Mouse (Mus musculus) heart, postnatal 36 days (tissue): ENCODE measurements at regions not wholly inside any gene's neighbourhood (a gene's known extent, or its start where the extent isn't known, plus 50 kb on each side); places are given as distances from the start of the nearest gene placed in this dataset.
A peak's percentile ranks its signal among the peaks of the same experiment; 100 is the strongest.

Source experiments
- DNase-seq, 2 experiments: peaks; one replicate each; pipeline ENCODE4 v3.0.0; 2021 to 2022
- intact Hi-C: fragments of 180-260 bp; cut with DNase I; formaldehyde crosslinking; loops from one replicate; pipeline ENCODE4 v1.15.1; 2025

- intact Hi-C loops, result no loop called here
- peak; percentile 26 to 28 for DNase-seq
Observed at GRCm38 (mm10) chr4:135032461-135032860, 88.0 kb upstream of the Runx3 start.

DNA sequence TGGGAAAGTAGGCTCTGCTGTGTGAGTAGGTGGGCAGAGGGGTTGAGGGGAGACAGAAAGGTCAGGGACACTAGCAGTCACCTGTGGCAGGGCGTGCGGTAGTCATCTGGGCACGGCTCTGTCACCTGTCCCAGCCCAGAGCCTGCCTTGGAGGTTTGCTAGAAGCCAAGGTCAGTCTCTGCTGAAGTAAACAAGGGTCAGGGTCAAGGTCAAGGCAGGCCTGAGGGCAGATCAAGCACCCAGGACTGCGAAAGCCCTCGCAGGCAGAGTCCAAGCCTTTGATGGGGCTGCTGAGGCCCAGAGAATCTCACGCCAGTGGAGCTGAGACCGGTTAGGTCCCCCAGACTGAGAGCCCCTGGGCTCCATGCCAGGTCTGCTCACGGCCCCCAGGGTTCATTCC lies 87.2 kb upstream of the Runx3 start:
- intact Hi-C loops, result no loop called here
- DNase-seq, result no peak

GRCm38 (mm10) chr4:135034406-135034805 lies 86.0 kb upstream of the Runx3 start:
- peak; percentile 34 to 57 for DNase-seq
- intact Hi-C loops, result loop anchor here (1.0 kb wide), 1 partner anchor 88 kb away; no protein-coding TSS in a partner anchor

- intact Hi-C loops, result loop anchor here (5.0 kb wide), 1 partner anchor 69 kb away; no protein-coding TSS in a partner anchor
- DNase-seq, result no peak
Observed at GRCm38 (mm10) chr4:135036764-135037163, 83.7 kb upstream of the Runx3 start.

DNA sequence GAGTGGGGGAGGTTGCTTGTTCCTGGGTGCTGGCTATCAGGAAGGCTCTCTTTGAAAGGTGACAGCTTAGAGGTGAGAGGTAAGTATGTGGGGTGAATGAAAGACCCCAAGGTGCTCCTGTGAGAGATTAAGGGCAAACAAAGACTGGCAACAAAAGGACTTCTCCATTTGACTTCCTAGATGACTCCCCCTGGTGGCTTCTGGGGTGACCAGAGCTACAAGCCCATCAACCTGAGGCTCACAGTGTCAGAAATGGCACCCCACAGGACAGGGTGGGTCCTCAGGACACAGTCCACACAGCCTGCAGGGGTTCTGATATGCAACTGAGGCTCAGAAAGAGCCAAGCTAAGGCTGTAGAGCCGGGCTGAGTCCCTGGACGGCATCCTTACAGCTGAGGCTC lies 81.2 kb upstream of the Runx3 start:
- DNase-seq, result no peak
- intact Hi-C loops, result loop anchor here (5.0 kb wide), 1 partner anchor 72 kb away; no protein-coding TSS in a partner anchor

DNA sequence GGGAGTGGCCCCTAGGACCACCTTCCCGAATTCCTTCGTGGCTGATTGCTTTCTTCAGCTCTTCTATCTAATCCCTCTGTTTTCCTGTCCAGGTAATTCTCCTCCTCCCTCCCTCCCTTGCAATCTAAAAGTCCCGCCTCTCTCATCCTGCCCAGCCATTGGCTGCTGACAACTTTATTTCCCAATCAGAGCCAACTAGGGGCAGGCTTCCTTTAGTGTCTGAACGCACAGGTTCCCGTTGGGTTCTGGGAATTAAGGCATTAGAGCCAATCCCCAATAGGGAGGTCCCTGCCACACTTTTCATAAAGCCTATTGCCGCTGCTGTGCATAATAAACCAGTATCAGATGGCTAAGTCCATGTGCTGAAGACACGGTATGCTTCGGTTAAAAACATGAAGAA lies 78.5 kb upstream of the Runx3 start:
- intact Hi-C loops, result no loop called here

DNA sequence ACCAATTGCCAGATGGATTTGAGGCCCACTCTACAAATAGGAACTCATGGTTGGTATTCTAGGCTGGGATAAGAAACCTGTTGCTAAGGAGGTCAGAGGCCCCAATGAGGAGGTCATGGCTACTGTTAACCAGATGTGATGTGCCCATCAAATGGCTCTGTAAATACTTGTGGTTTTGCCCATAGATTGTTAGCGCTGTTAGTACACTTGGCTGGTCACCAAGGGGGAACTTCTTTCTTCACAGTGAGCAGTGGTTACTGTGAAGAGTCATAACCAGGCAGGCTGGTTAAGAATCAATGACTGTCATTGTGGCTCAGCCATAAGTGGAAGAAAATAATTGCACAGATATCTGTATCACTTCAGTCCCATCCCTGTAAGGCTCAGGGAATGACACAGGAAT lies 78.0 kb upstream of the Runx3 start:
- no peak for DNase-seq
- intact Hi-C loops, result no loop called here

More for the DNA sequence above, 78.5 kb upstream of the Runx3 start:
- DNase-seq, result no peak

DNA sequence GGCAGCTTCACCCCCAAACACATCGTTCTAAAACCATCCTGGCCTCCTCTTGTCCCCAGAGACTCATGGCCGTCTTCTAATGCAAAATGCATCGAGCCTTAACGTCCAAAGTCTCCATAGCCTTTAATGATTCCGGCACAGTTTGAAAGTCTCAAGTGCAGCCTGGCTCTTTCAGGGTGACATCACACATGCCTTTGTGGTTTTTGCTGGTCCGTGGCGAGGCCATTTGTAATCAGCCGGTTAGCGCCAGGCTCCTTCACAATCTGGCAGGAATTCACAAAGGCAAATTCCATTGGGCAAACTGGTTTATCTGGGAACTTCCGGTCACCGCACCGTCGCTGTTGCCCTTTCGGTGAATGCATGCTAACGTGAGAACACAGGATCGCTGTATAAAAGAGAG lies 75.4 kb upstream of the Runx3 start:
- no peak for DNase-seq

DNA sequence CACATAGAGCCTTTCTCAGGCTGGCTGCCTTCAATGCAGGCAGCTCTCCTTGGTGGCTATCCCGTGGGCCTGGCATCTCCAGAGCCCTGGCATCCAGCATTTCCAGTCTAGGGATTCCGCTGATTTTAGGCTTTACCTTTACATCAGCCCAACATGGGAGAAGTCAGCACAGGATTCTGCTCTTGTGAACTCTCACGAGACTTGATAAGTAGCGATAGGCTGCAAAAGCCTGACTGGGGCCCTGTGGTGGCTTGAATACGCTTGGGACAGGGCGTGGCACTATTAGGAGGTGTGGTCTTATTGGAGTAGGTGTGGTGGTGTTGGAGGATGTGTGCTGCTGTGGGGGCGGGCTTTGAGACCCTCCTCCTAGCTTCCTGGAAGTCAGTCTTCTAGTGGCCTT lies 73.8 kb upstream of the Runx3 start:
- no peak for DNase-seq
- intact Hi-C loops, result no loop called here

More for the DNA sequence above, 75.4 kb upstream of the Runx3 start:
- intact Hi-C loops, result no loop called here

DNA sequence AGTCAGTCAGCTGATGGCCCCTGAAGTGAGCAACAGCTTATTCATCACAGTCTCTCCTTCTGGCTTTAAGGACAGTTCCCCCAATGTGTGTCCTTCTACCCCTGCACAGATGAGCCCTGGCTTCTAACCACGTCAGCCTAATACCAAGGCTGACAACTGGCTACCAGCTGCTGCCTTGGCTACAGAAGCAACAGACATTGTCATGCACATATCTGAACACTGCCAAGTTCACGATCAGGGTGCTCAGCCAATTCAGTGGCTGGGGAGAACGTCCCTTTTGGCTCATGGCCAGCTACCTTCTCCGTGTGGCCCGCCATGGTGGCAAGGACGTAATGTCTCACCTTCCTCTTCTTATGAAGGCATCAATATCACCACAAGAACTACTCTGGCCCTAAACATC lies 73.2 kb upstream of the Runx3 start:
- intact Hi-C loops, result no loop called here
- peak in 1 of 2 experiments; percentile 19 for DNase-seq

- intact Hi-C loops, result no loop called here
Observed at GRCm38 (mm10) chr4:135047771-135048170, 72.7 kb upstream of the Runx3 start.

DNA sequence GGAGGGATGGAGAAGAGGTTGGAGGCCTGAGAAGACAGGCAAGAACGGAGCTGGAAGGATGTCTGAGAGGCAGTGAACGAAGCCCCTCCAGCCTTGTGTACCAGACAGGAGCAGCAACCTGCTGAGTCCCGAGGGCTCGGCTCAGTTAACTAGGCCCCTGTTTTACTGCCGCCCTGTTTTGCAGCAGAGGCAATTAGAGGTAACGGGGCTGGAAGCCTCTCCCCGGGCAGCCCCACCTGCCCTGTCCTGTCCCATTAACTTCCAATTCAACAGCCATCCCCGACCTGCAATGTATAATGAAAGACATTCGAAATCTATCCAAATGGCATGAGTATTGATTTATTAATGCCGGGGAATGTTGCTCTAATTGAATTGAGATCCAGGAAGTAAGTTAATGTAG lies 70.5 kb upstream of the Runx3 start:
- intact Hi-C loops, result no loop called here

More at GRCm38 (mm10) chr4:135047771-135048170, 72.7 kb upstream of the Runx3 start:
- peak in 1 of 2 experiments; percentile 18 for DNase-seq

GRCm38 (mm10) chr4:135051466-135051865 lies 69.0 kb upstream of the Runx3 start:
- no peak for DNase-seq
- intact Hi-C loops, result no loop called here

More for the DNA sequence above, 70.5 kb upstream of the Runx3 start:
- DNase-seq, result no peak

- no peak for DNase-seq
- intact Hi-C loops, result no loop called here
Observed at GRCm38 (mm10) chr4:135053585-135053984, 66.9 kb upstream of the Runx3 start.

DNA sequence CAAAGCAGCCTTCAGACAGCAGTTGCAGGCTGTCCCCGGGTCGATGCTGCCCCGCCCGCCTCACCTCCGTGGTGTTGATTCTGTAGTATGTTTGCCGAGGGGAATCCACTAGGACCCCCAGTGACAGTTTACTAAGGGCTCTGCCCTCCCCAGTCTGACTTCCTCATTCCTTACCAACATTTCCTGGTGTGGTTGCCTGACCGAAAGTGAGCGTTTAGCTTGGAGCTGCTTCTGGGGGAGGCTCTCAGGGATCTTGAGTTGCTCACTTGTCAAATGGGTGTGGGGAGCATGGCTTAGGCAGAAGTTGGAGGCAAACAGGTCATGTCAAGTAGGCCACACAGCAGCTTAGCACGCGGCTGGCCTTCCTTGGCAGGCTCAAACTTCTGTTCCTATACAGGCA lies 66.1 kb upstream of the Runx3 start:
- intact Hi-C loops, result no loop called here
- DNase-seq, result no peak

- intact Hi-C loops, result no loop called here
- no peak for DNase-seq
Observed at GRCm38 (mm10) chr4:135056371-135056770, 64.1 kb upstream of the Runx3 start.

DNA sequence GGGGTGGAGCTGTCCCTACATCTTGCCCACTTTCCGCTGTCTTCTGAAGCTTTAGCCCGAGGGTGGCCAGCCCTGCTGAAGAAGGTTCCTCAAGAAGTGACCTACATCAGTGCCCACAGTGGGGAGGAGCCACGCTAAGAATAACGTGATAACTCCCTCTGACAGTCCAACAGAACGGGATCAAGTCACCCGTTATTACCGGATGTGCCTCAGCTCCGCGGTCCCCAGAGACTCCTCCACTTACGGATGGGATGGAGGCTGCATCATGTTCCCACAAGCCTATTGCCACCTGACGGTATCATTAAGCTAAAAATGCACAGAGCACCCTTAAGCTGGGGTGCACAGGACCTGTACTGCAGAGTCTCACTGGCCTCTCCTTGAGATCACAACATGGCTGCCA lies 63.2 kb upstream of the Runx3 start:
- intact Hi-C loops, result no loop called here
- DNase-seq, result no peak

- no peak for DNase-seq
- intact Hi-C loops, result no loop called here
Observed at GRCm38 (mm10) chr4:135058895-135059294, 61.6 kb upstream of the Runx3 start.

DNA sequence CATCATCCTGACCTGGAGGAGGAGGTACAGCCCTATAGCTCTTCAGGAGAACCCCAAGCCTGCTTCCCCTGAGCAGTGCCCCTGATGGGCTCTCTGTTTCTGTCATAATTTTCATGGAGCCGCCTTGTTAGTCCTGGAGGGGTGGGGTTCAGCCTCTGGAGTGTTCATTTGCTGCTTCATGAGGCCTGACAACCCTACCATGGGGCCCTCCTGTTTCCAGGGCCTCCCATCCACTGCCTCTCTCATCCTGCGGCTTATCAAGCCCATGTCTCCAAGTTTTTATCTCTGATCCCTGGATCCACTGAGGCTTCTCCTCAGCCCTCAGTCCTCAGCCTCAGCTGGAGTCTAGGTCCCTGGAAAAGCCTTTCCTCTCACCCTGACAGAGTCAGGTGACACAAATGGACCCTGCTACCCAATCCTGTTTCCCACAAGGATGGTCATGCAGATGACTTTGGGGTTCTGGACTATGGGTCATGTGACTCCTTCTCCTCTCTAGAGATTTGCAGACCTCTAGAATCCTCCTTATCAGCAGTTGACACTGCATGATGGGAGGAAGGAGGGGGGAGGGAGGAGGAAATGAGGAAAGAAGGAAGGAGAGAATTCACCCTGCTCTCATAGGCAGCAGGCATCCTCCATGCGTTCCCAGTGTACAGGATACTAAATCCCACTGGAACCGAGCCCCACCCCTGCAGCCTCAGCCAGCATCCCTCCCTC lies 59.3 kb upstream of the Runx3 start:
- intact Hi-C loops, result no loop called here
- no peak for DNase-seq

DNA sequence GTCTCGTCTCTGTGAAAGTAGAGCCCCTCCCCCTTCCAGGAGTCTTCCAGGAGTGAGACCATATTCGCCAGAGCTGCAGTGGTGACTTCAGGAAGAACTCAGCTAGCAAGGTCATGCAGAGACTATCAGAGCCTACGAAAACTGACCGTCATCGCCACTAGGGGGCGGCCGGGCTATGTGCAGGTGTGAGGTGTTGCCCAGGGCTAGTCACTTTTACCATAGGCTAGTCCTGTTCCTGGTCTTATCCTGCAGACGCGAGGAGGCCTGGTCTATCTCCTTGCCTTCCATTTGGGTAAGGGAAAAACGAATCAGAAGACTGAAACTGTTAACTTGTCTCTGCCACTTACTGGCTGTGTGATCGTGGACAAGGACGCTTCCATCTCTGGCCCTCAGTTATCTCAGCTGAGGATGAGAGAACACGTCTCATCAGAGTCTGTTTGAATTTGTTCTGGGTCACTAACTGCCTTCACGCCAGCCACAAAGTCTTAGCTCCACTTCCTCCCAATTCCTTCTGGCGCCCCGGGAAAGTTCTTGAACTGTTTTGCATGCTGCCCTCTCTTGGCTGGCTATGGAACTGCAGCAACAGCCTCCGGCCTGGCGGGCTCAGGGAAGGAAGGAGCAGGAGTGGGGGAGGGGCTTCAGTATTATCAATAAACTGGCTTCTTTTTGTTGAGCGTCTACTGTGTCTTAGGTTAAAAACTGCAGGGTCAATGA lies 53.5 kb upstream of the Runx3 start:
- DNase-seq, result peak; percentile 87 to 90

DNA sequence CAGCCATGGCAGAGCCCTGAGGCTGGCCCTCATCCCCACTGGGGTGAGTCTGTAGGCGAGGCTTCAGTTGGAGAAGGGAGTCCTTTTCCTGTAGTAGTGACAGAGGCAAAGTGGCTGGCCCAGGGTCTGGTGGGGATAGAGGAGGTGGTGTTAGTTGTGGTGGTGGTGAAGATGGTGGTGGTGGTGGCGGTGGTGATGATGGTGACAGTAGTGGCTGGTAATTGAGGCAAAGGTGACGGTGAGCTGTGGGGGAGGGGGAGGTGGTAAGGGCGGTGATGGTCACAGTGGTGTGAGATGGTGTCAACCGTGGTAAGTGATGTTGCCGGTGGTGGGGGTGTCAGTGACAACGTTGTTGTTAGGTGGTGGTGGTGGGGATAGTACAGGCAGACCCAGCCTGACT lies 52.6 kb upstream of the Runx3 start:
- intact Hi-C loops, result loop anchor here (1.0 to 5.0 kb wide), 3 partner anchors 49 to 122 kb away; no protein-coding TSS in a partner anchor

More for the DNA sequence above, 53.5 kb upstream of the Runx3 start:
- intact Hi-C loops, result loop anchor here (1.0 to 5.0 kb wide), 4 partner anchors 48 to 139 kb away; no protein-coding TSS in a partner anchor

GRCm38 (mm10) chr4:135069818-135070217 lies 50.6 kb upstream of the Runx3 start:
- intact Hi-C loops, result loop anchor here (5.0 kb wide), 1 partner anchor 82 kb away; no protein-coding TSS in a partner anchor
- DNase-seq, result peak; percentile 29 to 36

More for the DNA sequence above, 52.6 kb upstream of the Runx3 start:
- DNase-seq, result no peak
